Mouse (Mus musculus) gastrocnemius, postnatal 25 days (tissue): ENCODE results near the gene Mybph. TPM values are rescaled to one million over a fixed set of nuclear protein-coding genes. Genes with fewer than 3 reads are reported as not detected.

Experiments used
- DNase-seq: peaks from one replicate; pipeline ENCODE4 v3.0.0; 2022
- total RNA-seq, 2 experiments: library from RNA; stranded (reverse); gene quantifications; 1 replicate in 1 of 2; 2 replicates in 1 of 2; pipeline ENCODE4 v1.2.3; 2021

Gene Mybph
- total RNA-seq, 2 experiments from 2014 or later: 335 to 488 TPM

- DNase-seq: no peak
Measured at GRCm38 (mm10) chr1:134184089-134184488, 9.2 kb upstream of the Mybph start.

GRCm38 (mm10) chr1:134188217-134188616, 5.0 kb upstream of the Mybph start:
- no peak for DNase-seq

GRCm38 (mm10) chr1:134188989-134189729, 4.1 kb upstream of the Mybph start:
- no peak for DNase-seq

- DNase-seq: peak; percentile 54
Measured at GRCm38 (mm10) chr1:134191192-134191591, 2.1 kb upstream of the Mybph start.

GRCm38 (mm10) chr1:134192024-134192423, 1.2 kb upstream of the Mybph start:
- no peak for DNase-seq

GRCm38 (mm10) chr1:134193674-134194197, 488 bp downstream of the Mybph start:
- DNase-seq: no peak

- no peak for DNase-seq
Measured at GRCm38 (mm10) chr1:134194298-134195022, 1.2 kb downstream of the Mybph start.

GRCm38 (mm10) chr1:134195117-134195516, 1.9 kb downstream of the Mybph start:
- no peak for DNase-seq

GRCm38 (mm10) chr1:134195571-134195970, 2.3 kb downstream of the Mybph start:
- no peak for DNase-seq

- peak; percentile 91 for DNase-seq
Measured at GRCm38 (mm10) chr1:134195979-134196378, 2.7 kb downstream of the Mybph start.

- peak; percentile 84 for DNase-seq
Measured at GRCm38 (mm10) chr1:134196386-134196785, 3.1 kb downstream of the Mybph start.

- DNase-seq: no peak
Measured at GRCm38 (mm10) chr1:134197325-134197982, 4.2 kb downstream of the Mybph start.

- DNase-seq: no peak
Measured at GRCm38 (mm10) chr1:134198197-134198995, 5.1 kb downstream of the Mybph start.

GRCm38 (mm10) chr1:134200481-134200880, 7.2 kb downstream of the Mybph start:
- no peak for DNase-seq

GRCm38 (mm10) chr1:134200998-134201686, 7.9 kb downstream of the Mybph start:
- DNase-seq: no peak

GRCm38 (mm10) chr1:134201751-134202420, 8.6 kb downstream of the Mybph start:
- peak; percentile 72 for DNase-seq

GRCm38 (mm10) chr1:134204230-134204629, 11.0 kb downstream of the Mybph start:
- no peak for DNase-seq

GRCm38 (mm10) chr1:134205296-134206018, 12.2 kb downstream of the Mybph start:
- no peak for DNase-seq

GRCm38 (mm10) chr1:134206085-134206484, 12.8 kb downstream of the Mybph start:
- no peak for DNase-seq

- DNase-seq: no peak
Measured at GRCm38 (mm10) chr1:134210179-134210755, 17.0 kb downstream of the Mybph start.
